Mouse (Mus musculus): Measurements from ENCODE around the gene Pcgf5.

Pcgf5 gene

DNA sequence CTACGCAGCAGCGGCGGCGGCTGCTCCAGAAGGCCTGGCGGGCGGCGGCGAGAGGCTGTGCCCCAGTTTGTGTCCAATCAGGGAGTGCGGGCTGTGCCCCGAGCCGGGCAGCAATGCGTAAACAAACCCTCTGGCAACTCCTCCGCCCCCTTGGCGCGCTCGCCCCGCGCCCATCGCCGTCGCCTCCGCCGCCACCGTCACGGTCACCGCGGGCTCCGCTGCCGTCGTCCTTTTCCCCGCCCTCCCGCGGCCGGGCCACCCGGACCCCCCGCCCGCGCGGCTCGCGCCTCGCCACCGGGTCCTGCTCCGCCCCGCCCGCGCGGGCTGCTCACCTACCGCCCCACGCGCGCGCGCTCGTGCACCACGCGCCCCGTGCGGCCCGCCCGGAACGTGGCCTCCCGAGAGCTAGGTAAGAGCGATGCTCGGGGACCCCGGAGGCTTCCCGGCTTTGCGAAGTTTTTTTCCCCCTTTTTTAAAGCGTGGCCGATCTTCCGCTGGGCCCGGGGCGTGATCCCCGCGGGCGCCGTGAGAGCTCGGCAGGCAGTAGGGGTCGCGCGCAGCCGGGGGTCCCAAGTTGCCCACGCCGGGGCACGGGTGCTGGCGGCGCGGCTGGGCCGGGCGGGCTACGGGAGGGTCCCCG is at the start of gene Pcgf5:
Gene Pcgf5 (plus strand): TSS at position 149 of the 640 bp plus-strand sequence.
- peak; percentile 19 for DNase-seq (ENCODE audit: low spot score in 2 of 2)

DNA sequence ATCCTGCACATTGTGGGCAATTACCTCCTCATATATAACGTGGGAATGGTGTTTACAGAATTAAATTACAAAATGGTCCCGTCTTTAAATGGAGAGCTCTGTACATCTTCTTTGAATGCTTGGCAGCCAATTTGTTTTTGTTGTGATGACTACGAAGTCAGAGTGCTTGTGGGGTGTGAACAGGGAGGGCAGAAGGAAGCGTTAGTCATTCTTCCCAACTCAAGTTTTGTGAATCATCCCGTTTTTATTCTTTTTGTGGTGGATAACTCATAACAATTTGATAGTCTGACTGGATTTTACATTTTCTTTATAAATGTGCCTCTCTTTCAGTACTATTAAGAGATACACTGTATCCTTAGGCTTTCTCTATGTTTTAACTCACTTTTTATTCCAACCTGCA is 42.6 kb upstream of the Pcgf5 start:
- no peak for DNase-seq (ENCODE audit: low spot score in 2 of 2)

DNA sequence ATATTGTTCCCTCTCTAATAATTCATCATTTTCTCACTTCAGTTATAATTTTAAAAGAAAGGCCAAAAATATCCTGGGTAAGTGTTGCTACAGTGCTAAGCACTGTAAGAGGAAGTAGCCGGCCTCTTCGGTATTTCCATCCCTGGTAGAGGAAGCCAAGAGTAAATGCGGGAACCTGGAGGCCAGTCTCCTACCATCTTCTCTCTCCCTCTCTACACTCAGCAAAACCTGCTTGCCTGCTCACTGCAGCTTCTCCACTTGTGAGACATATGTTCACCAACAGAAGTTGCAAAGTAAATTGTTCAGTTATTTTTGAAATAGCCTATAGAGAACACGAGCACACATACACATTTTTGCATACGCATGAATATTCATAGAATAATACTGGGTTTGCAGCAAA is 34.1 kb upstream of the Pcgf5 start:
- DNase-seq (ENCODE audit: low spot score in 2 of 2), result no peak

DNA sequence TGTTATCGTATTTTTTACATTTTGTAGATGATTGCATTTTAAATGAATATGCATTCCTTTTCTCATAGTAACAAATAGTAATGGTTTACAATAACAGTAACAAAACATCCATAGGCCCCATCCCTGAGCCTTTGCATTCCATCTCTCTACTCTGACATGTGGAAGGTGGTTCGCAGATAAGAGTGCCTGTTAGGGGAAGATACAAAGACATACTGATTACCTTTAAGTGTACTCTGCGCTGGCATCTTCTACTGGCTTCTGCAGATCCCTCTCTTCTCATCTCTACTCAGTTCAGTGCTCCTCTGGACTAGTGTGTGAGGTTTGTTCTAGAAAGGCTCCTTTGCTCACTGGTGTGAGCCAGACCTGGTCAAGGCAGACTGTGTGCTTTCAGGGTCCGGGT is 28.4 kb upstream of the Pcgf5 start:
- no peak for DNase-seq (ENCODE audit: low spot score in 2 of 2)

DNA sequence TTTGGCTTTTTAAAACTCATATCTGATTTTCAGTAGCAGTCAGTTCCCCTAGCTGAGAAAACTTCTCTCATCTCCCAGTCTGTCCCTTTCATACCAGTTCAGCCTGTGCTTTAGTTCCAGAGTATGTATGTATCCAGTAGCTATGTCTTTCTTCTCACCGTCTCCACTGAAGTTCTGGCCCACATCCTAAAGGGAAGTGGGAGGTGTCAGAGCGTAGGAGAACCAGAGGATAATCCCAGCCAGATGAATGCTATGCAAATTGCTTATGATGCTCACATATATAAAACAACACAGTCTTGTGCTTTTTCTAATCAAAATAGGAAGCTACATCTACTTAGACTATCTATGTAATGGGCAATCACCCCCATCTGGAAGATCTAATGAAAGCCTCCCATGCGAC is 27.0 kb upstream of the Pcgf5 start:
- DNase-seq (ENCODE audit: low spot score in 2 of 2), result no peak

DNA sequence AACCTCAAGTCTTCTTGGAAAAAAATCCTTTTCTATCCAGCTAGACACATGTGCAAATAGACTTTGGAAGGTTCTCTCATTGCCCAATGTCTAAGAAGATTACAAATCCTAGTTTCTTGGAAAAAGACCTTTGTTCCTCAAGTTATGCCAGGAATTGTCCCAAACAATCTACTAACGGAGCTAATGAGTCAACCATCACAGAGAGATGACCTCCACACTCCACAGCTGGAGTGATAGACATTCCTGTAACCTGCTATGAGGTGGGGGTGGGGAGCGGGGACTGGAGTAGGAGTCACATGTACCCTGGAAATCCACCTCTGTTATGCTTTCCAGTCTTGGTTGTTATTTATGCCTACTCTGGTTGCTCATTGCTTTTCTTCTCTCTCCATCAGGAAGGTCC is 24.8 kb upstream of the Pcgf5 start:
- DNase-seq (ENCODE audit: low spot score in 2 of 2), result no peak

DNA sequence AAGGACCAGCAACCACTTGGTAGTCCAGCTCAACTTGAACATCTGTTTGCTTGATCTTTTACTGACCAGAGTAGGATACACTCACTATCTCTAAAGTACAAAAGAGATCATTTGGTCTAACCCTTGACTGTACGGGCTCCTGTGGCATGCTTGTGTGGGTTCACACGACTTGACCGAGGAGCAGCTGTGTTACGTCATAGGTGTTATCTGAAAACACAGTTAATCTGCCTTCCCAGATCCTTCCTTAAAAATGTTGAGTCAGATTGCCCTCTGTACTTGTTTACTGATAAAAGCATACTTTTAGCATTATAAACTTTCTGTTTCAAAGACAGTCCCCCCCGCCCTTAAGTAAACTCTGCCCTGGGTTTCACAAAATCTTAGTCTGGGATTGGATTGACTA is 19.4 kb upstream of the Pcgf5 start:
- no peak for DNase-seq (ENCODE audit: low spot score in 2 of 2)

DNA sequence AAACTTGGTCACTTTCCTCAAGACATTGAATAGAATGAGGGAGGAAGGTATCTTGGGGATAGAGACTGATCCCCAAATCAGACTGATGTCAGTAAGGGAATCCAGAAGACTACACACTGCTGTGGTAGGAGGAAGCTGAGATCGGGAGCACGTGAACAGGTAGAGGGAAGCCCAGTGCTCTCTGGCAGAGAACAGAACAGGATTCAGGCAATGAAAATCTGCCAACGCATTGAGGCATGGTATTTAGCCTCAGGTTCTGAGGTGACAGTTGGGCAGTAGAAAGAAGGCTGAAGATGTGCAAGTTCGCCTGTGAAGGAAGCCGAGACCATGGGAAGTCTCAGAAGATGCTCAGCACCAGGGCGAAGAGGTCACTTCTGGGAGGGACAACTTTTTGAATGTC is 733 bp upstream of the Pcgf5 start:
- no peak for DNase-seq (ENCODE audit: low spot score in 2 of 2)

DNA sequence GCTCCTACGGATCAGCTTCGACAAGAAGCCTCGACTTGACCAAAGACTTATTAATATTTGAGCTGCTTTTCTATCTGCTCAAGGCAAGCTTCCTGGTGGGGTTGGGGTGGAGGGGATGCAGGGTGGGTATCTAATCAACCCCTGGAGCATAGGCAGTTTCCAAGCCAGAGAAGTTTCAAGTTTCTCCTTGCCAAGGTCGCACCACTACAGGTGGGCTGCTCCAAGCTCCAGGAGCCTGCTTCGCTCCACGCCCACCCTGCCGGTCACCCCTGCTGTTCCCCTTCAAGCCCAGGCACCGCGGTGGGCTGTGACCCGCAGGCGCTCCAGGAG is 313 bp upstream of the Pcgf5 start:
- DNase-seq (ENCODE audit: low spot score in 2 of 2), result no peak

DNA sequence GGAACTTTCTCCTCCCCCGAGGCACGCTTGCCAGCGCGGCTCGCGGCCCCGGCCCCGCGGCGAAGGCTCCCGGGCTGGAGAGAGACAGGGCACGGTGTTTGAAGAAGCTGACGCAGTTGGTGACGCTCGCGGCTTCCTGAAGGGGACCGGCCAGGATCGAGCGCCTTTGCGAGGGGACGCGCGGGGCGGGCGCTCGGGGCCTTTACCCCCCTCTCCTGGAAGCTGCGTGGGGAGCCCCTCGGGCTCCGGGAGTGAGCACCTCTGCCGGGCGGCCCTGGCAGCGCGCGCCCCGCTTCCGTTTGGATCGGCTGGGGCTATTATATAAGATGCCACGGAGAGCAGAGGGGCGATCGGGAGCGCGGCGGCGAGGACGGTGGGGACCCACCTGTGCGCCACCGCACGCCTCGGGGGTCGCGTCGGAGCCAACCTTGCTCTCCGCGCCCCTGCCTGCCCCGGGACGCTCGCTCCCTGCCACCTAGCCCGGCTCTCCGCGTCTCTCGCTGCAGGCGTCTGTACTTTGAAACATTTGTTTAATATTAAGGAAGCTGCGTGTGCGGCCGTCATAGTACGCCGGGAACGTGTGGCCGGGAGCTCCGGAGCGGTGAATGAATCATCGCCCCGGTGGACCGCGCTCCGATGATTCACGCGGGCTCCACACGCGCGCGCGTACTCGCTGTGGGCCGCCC is 835 bp downstream of the Pcgf5 start:
- peak; percentile 14 to 19 for DNase-seq (ENCODE audit: low spot score in 2 of 2)

DNA sequence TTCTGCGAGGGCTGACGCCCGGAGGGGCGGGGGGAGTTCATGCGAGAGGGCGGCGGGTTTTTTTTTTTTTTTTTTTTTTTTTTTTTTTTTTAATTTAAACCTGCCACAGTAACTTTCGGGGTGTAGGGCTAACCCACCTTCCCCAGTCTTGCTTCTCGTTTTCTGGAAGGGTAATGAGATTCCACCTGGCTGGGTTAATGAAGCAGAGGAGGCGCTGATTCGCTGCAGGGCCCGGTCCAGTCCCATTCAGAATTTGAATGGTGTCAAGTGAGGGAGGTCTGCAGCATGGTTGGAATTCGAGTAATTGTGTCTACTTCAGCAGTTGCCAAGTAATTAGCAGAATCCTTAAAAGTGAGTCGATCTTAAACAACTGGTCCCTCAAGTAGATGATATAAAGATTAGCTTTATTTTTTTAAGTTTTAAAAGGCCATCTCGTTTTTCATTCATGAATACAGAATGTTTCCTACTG is 1.4 kb downstream of the Pcgf5 start:
- no peak for DNase-seq (ENCODE audit: low spot score in 2 of 2)

DNA sequence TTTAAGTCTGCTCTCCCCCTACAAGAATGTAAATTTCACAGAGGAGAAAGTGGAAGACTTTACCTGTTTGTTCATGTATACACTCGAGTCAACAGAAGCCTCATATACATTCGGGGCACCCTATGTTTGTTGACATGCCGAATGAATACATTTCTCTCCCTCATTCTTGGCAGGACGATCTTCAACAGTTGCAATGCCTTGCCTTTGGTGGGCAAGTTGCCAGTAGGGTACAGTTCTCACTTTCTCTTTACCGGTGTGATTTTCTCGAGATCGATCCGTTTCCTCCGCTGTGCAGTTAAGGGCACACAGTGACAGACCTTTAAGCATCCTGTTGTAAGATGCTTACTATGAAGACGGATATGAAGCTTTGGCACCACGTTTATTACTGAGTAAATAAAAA is 2.1 kb downstream of the Pcgf5 start:
- no peak for DNase-seq (ENCODE audit: low spot score in 2 of 2)

DNA sequence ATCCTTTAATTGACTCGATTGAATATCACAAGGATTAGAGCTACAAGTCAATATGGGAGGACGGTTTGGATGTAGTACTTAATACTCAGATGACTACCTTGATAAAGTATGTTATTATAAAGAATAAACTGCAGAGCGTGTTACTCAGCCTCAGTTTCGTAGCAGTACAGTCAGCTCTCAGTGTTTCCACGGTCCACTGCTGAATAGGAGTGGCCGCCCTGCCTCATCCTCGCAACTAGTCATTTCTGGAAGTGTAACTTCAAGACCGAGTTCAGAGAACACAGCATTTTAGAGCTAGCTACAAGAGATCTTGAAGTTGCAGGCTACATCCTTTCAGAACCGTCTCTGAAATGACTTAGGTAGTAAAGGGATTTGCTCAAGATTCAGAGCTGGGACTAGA is 2.8 kb downstream of the Pcgf5 start:
- no peak for DNase-seq (ENCODE audit: low spot score in 2 of 2)

DNA sequence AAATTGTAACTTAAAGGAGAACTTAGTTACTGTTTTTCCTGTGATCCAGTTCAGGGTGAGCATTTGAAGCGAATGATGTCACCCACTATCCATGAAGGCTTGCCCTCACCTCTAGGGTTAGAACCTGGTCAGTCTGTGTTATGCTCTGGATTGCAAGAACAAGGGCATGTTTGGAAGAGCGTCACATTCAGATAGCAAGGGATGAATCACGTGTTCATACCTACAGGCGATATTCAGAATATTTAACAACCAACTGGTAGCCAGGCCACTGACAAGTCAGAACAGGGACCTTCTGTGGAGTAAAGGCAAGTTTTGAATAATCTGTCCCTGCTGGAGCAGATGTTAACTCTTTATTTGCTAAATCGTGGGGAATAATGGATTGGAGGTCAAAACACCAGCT is 14.4 kb downstream of the Pcgf5 start:
- no peak for DNase-seq (ENCODE audit: low spot score in 2 of 2)

DNA sequence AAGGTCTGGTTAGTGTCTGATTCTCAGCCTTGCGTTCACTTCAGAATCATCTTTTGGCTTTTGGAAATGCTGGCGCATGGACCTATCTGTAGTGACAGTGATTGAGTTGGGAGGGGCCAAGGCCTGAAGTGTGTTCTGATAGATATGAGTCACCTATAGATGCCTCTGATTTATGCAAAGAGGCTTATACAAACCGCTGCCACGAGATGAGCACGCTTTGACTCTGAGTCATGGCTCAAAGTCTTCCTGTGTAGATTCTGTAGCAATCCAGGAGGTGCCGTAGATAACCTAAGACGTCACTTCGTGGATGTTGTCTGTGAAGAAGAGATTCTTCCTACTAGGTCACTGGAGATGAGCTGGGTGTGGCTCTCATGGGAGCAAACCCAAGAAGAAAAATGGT is 16.6 kb downstream of the Pcgf5 start:
- DNase-seq (ENCODE audit: low spot score in 2 of 2), result no peak

DNA sequence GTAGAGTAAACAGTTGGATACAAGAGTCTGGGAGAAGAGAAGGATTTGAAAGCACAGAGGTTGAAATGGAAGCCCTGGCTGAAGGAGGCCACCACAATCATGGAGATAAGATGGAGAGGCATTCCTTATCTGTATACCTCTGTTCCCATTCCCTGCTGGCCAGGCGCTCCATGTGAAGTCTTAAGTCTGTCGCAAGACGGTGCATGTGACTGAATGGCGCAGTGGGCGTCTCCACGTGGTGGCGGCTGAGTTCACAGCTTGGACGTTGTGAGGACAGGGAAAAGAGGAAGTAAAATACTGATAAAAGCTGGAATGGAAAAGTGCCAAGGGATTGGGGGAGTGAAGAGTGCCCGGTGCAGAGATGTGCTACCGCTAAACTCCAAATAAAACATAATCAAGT is 23.4 kb downstream of the Pcgf5 start:
- no peak for DNase-seq (ENCODE audit: low spot score in 2 of 2)

DNA sequence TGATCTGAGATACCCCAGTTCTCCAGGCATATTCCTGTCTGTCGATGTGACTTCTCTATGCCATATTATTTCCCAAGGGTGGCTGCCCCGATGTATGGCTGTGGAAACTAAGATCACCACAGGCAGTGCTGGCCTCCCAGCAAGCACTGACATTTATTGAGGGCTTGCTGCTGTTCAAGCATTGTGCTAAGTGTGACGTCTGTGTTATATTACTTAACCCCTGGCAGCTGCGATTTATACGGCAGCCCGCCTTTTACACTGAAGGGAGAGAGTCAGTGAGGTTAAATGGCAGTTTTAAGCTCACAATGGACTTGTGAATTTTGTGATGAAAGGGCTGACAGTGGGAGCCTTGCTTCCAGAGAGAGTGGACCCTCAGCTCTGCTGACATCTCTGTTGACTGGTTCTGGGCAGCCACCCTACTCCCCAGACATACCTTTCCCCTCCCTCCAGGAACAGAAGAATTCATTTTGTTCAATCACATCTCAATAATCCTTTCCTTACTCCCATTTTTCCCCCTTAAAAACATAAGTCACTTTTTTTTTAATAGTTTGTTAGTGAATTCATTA is 25.0 kb downstream of the Pcgf5 start:
- DNase-seq (ENCODE audit: low spot score in 2 of 2), result no peak

DNA sequence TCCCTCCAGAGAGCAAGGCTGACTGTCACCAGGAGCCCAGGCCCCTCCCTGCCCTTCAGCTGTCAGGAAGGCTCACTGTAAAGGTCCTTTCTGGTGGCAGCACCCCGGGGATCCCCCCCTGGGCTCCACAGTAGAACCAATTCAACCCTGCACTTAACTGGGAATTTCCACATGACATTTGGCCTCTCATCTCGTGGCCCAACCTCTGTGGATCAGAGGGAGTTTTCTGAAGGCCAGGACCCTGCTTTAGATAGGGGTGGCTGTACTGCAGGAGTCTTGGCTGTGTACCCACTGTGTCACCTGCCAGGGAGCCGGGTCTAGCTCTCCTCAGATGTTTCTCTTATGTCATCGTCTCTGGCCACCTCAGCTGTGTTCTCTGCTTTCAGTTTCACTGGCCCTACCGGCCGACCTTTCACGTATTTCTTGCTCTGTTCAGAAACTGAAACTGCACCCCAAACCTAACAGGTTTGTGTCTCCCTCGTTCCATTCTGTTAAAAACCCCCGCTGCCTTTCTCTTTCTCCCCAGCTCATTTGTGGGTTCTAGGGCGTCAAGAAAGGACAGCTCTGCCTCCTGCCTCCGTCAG is 27.2 kb downstream of the Pcgf5 start:
- DNase-seq (ENCODE audit: low spot score in 2 of 2), result peak in 1 of 2 experiments; percentile 28

DNA sequence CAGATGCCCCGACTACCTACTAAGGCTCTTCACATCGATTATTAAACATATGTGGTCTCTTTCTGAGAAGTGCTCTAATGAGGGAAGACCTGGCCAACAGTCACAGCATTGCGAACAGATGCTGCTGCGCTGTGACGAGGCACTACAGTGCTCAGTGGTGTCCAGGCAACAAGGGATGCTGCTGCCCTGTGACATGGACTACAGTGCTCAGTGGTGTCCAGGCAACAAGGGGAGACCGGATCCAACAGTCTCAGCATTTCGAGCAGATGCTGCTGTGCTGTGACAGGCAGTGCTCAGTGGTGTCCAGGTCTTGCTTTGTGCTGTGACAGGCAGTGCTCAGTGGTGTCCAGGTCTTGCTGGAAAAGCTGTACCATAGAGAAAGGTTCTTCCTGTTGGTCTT is 29.6 kb downstream of the Pcgf5 start:
- DNase-seq (ENCODE audit: low spot score in 2 of 2), result no peak

DNA sequence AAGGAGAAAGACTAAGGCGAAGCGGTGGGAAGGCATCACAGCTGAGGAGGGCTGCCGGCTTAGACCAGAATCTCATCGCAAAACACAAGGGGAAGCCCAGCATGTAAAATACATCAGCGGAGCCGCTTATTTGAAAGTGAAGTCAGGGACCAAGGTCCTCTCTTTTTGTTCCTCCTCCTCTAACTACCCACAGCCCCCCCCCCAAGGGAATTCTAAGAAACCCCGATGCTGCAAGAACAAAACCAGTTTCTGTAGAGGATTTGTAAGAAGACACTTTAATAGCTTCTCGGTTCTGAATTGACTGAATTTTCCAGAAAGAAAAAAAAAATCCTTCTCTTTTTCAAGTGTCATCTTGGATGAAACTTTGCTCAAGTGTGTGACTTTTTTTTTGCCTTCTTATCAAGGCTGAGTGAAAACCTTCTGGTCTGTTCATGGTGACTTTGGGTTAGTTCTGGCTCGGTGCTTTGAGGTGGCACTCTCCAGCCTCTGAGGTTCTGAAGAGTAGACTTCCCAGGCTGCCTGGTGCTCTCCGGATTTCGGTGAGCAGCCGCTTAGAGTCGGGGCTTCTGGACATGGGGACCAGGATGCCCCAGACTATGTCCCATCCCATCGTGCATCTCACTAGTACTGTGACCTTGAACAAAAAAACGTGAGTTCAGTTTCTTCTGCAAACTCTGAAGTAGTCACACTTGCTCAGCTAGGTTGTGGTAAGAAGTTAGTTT is 30.6 kb downstream of the Pcgf5 start:
- no peak for DNase-seq (ENCODE audit: low spot score in 2 of 2)

DNA sequence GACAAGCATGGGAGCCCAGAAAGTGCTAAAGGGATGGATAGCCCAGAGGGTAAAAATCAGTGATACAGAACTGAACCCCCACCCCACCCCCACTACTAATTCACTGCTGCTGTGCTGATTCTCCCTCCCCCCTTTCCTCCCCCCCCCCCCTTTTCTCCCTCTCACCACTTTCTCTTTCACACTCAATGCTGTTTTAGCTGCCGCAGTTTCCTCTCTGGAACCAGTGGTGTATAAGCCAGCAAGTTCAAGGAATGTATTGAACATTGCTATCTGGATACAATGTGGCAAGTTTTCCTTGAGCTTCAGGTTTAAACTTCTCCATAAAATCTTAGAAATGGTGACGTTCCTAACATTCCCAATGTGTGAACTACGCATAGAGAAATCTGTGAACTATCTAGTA is 34.8 kb downstream of the Pcgf5 start:
- no peak for DNase-seq (ENCODE audit: low spot score in 2 of 2)

DNA sequence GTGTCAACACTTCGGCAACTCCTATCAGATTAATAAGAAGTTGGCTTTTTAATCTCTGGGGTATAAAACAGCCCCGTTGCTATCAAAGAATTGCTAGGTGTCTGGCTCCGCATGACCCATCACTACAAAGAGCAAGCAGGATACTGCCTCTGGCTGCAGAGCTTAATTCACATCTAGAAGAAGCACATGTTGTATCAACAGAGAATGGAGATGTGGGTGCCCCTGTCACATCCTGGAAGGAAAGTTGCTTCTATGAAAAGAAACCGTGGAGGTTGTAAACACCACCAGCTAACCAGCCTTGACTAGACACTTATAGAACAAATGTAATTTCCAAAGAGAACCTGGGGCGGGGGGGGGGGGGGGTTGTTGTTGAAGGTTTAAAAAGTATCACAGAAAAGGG is 35.9 kb downstream of the Pcgf5 start:
- no peak for DNase-seq (ENCODE audit: low spot score in 2 of 2)

DNA sequence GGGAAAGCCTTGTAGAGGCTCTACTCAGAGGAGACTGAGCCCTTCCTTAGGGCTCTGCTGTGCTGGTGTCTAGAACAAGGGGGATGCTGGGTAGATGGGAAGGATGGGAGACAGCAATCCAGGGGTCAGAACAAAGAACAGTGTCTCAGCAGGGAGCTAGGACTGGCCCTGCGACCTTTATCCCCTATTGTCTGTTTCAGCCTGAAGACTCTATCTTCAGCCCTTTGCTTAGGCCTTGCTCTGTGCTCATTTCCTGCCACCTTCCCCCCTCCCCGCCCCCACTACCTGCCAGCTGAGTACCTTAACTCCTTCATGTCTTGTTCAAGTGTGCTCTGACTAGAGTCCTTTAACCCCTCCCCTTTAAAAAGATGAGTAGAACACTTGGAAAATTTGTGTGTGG is 36.3 kb downstream of the Pcgf5 start:
- DNase-seq (ENCODE audit: low spot score in 2 of 2), result no peak

Data from spleen, postnatal 14 days (tissue).